Mouse (Mus musculus) hindbrain, embryonic 16.5 days (tissue): ENCODE data around the gene Rangrf. TPM values are rescaled to one million over a fixed set of nuclear protein-coding genes. Genes with fewer than 3 reads are reported as not detected.
"Not testable (repeated sequence)": the region's sequence is repeated elsewhere in the genome, so short reads cannot be mapped to it uniquely, and the experiment has no call there.

Experiments
- ATAC-seq: fragments of 200-750 bp; cut with Nextera tagmentation; 2 replicates; pipeline ENCODE4 v1.8.0; 2017; ENCODE audit warnings: moderate TSS enrichment, moderate library complexity
- H3K27ac ChIP-seq: fragments of 300-500 bp; sonication (generic); 2 replicates; pipeline ENCODE4 v1.5.1; 2014; ENCODE audit warnings: low read depth, mild to moderate bottlenecking, control low read depth, low read length, moderate library complexity
- H3K27me3 ChIP-seq: fragments of 300-500 bp; sonication (generic); replicated peaks from 2 replicates; pipeline ENCODE4 v1.6.1; 2014; ENCODE audit warnings: low read length; ENCODE audit not compliant: control insufficient read depth, insufficient read depth
- H3K36me3 ChIP-seq: fragments of 300-500 bp; sonication (generic); 2 replicates; pipeline ENCODE4 v1.6.1; 2014; ENCODE audit warnings: mild to moderate bottlenecking, low read length, moderate library complexity, mixed read lengths; ENCODE audit not compliant: control insufficient read depth, insufficient read depth
- H3K4me1 ChIP-seq: fragments of 300-500 bp; sonication (generic); 2 replicates; pipeline ENCODE4 v1.6.1; 2014; ENCODE audit warnings: low read depth, low read length; ENCODE audit not compliant: control insufficient read depth, insufficient read depth
- H3K4me2 ChIP-seq: fragments of 300-500 bp; sonication (generic); 2 replicates; pipeline ENCODE4 v1.6.1; 2014; ENCODE audit warnings: mild to moderate bottlenecking, low read length, control low read depth, moderate library complexity
- H3K4me3 ChIP-seq: fragments of 300-500 bp; sonication (generic); 2 replicates; pipeline ENCODE4 v1.5.1; 2014; ENCODE audit warnings: mild to moderate bottlenecking, low read length, control low read depth, moderate library complexity
- H3K9ac ChIP-seq: fragments of 300-500 bp; sonication (generic); 2 replicates; pipeline ENCODE4 v1.6.1; 2014; ENCODE audit warnings: low read depth, mild to moderate bottlenecking, control low read depth, low read length, moderate library complexity
- H3K9me3 ChIP-seq: fragments of 300-500 bp; sonication (generic); 2 replicates; pipeline ENCODE4 v1.6.1; 2014; ENCODE audit warnings: mild to moderate bottlenecking, low read length, moderate library complexity; ENCODE audit not compliant: control insufficient read depth
- WGBS: fragments of 180-500 bp; shearing (Covaris S2); extraction: QIAGEN DNeasy Blood & Tissue Kit; methylation state at CpG from one replicate; pipeline ENCODE4 v1.1.7; 2014; 5-methylcytosine and 5-hydroxymethylcytosine counted together
- polyA plus RNA-seq: library from polyadenylated mRNA; unstranded; fragments of >200 nt; fragmentation: Nextera tagmentation; extraction: Ambion mirVana; gene quantifications from 2 replicates; pipeline ENCODE4 v1.2.1, GENCODE M21; 2015

Rangrf gene
- polyA plus RNA-seq, 1 experiment from 2014 or later, result 36.9 TPM

DNA sequence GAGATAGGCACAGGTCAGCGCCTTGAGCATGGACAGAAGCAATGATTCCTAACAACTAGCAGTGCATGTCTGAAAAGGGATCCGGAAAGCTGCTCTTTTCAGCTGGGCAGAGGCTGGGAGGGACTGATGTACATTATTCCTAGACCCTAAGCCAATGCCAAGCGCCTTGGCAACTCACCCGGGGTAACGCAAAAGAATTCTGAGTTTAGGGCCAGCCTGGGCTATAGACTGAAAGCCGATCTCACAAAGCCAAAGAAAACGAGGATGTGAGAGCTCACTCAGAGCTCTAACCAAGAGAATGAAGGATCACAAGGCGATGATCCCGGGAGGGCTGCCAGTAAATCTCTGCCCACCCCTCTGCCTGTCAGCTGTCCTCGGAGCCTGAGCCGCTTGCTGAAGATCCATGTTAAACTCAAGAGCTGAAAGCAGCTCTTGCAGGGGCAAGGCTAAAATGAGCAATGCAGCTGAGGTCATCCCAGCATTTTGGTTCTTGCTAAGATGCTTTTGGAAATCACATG is 12.4 kb upstream of the Rangrf start:
- H3K9ac ChIP-seq, result no peak overlapping the region
- peaks cover 31% of the 10 kb centered on the region for H3K36me3 ChIP-seq
- WGBS, result 71% methylated on average over 11 of the region's 11 CpGs
- peak overlapping the region; percentile 23; the same call in 1 of the 2 replicates for H3K27ac ChIP-seq
- H3K27me3 ChIP-seq, result no peaks in the 10 kb centered on the region
- ATAC-seq, result 0 out of 2 replicates have a peak, but pooled peaks have one; percentile 24
- H3K9me3 ChIP-seq, result no peaks in the 10 kb centered on the region
- H3K4me2 ChIP-seq, result no peak overlapping the region
- no peak overlapping the region for H3K4me3 ChIP-seq
- H3K4me1 ChIP-seq, result no peaks in the 10 kb centered on the region

DNA sequence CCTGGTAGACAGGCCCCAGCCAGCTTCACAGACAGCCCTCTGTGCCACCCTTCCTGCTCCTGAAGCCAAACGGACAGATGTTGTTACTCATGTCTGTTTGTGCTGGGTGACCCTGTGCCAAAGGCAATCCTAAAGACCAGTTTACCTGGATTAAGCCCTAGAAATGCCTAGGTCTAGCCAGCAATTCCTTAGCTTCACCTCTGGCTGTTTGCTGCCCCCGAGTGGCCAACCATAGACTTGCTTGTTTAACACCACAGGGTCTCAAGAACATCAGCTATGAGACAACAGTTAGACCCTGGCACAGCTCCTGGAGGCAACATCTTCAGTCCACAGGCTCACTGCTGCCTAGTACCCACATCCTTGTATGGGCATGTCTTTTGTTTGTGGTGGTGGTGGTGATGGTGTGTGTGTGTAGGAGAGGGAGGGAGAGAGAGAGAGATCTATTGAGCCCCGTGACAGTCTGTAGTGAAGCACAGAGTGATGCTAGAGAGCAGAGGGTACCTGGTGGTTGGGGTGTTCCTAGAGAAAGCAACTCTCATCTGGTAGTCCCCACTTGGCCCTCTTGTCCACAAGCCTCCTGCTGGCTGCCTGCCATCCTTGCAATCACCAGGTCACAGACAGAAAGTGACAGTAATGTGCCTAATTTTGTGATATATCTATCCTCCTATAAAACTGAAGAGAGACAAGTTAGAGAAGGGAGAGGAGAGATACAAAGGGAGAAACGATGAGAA is 7.8 kb upstream of the Rangrf start:
- ATAC-seq, result peak; percentile 61
- Histone ChIP-seq H3K9me3 (no peaks in the 10 kb centered on the region), H3K36me3 (peaks cover 4% of the 10 kb centered on the region), H3K4me2 (no peak overlapping the region), H3K27ac (no peak overlapping the region), H3K27me3 (no peaks in the 10 kb centered on the region), H3K4me3 (no peak overlapping the region), H3K9ac (no peak overlapping the region), H3K4me1 (no peaks in the 10 kb centered on the region)
- 35% methylated on average over 4 of the region's 4 CpGs for WGBS

DNA sequence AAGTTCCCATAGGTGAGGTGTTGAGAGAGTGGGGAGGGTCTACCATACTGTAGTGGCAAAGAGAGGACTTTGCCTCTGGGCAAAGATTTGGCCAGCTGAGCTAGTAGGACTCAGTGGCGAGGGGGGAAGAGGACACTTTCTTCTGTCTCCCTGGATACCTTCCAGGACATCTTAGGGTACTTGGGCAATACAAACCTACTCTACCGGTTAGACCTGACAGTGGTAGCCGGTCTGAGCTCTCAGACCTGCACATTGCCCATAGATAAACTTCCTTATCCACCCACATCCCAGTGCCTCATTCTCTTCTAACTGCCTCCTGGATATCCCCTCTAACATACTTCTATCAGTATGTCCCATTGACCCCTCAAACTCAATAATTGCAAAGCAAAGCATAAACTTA is 5.9 kb upstream of the Rangrf start:
- Histone ChIP-seq H3K4me1 (no peaks in the 10 kb centered on the region), H3K4me2 (no peak overlapping the region), H3K27me3 (no peaks in the 10 kb centered on the region), H3K9me3 (no peaks in the 10 kb centered on the region), H3K4me3 (no peak overlapping the region), H3K36me3 (no peaks in the 10 kb centered on the region), H3K27ac (no peak overlapping the region), H3K9ac (no peak overlapping the region)
- 76% methylated on average over 3 of the region's 3 CpGs for WGBS
- ATAC-seq, result no peak

DNA sequence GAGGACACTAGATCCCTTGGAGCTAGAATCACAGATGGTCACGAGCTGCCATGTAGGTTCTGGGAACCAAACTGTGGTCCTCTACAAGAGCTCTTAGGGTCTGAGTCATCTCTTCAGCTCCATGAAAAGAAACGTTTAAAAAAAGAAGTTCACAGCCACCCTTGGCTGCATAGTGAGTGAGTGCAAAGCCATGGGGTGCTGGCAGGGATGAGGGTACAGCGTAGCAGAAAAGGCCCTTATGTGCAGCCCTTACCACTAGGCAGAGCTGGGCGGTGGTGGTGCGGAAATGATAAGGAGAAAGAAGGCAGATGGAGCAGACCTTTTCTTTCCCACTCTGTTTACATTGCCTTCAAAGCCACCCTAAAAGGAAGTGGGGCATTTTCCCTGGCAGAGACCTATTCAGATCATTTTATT is 4.3 kb upstream of the Rangrf start:
- no peak overlapping the region for H3K4me2 ChIP-seq
- H3K27me3 ChIP-seq, result no peaks in the 10 kb centered on the region
- no peak overlapping the region for H3K4me3 ChIP-seq
- H3K9me3 ChIP-seq, result no peaks in the 10 kb centered on the region
- ATAC-seq, result no peak
- no peak overlapping the region for H3K27ac ChIP-seq
- H3K9ac ChIP-seq, result no peak overlapping the region
- 67% methylated on average over 5 of the region's 5 CpGs for WGBS
- no peaks in the 10 kb centered on the region for H3K36me3 ChIP-seq
- H3K4me1 ChIP-seq, result no peaks in the 10 kb centered on the region

DNA sequence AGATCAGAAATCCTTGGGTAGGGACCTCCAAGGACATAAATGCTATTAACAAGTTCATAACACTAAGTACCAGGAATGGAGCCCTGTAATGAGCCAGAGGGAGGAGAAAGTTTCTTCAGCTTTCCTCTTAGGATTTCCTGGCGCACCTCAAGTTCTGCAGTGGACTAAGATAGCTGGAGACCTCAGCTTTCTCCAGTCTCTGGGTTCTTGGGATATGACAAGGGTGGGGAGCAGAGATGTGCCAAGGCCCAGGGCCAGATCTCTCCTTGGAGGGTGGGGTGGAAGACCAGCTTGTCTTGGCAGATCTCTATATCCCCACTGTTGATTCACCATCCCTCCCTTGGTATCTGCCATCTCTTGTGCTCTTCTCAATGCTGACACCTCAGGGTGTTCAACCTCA is 616 bp upstream of the Rangrf start:
- Histone ChIP-seq H3K4me3 (no peak overlapping the region), H3K4me2 (no peak overlapping the region)
- no peak for ATAC-seq

DNA sequence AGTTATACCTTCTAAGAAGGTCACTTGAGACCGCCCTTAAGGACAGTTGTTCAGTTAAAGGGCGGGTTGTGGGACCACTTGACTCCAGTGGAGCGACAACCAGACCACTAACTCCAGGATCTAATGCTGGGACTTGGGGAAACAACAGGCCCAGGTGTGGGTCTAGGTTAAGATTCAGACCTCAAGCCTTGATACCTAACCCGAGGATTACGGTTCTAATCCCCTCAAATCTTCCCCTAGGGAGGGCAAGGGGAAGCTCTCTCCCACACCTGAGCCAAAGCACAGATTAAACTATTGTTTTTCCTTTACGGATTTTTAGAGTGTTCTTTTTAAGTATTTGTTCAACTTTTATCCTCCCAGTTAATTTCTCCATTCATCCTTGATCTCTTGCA is 930 bp downstream of the Rangrf start:
- Histone ChIP-seq H3K4me2 (peak overlapping the region; percentile 73), H3K36me3 (no peaks in the 10 kb centered on the region), H3K27me3 (no peaks in the 10 kb centered on the region), H3K4me1 (peaks cover 6% of the 10 kb centered on the region; the same call in 1 of the 2 replicates), H3K4me3 (peak overlapping the region; percentile 46), H3K9me3 (no peaks in the 10 kb centered on the region), H3K9ac (peak overlapping the region; percentile 54), H3K27ac (no peak overlapping the region)
- WGBS, result 31% methylated on average over 6 of the region's 6 CpGs
- no peak for ATAC-seq

More for the DNA sequence above, 616 bp upstream of the Rangrf start:
- H3K9ac ChIP-seq, result no peak overlapping the region
- 94% methylated on average over 1 of the region's 1 CpGs for WGBS
- H3K9me3 ChIP-seq, result no peaks in the 10 kb centered on the region
- H3K4me1 ChIP-seq, result peaks cover 6% of the 10 kb centered on the region; the same call in 1 of the 2 replicates
- no peak overlapping the region for H3K27ac ChIP-seq
- H3K27me3 ChIP-seq, result no peaks in the 10 kb centered on the region
- no peaks in the 10 kb centered on the region for H3K36me3 ChIP-seq

DNA sequence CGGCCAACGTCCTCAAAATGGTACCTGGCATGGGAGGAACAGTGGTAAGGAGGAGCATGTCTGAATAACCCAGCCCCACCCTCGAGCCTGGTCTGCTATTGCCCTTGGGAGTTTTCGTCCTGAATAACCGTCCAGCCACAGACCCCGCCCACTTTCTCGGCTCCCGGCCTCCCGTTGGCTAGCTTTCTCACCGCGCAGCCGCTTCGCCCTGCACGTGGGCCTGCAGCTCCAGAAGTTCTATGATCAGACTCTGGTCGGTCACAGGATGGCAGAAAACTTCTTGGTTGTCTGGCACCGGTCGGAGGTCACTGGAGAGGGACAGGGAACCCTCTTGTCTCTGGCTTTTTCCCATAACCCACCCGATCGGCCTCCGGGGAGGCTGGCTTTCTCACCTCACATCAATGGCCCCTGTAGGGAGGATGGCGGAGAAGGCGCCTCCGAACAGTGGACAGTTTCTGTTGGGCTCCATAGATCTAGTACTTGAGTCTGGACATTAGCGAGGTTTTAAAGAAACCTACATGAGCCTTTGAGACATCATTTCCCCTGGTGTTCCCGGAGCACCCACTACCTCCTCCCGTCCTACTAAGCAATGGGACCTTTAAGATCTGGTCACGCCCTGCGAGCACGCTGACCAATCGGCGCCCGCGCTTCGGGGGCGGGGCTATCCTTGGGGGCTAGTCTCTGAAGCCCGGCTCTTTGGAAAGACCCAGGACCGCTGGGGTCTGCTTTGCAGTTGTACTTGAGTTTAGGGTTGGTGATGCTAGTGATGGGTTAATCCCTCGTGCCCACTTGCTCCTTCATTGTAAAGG is 1.5 kb downstream of the Rangrf start:
- H3K9ac ChIP-seq, result peak overlapping the region; percentile 57
- WGBS, result under 1% methylated on average over 37 of the region's 38 CpGs
- not testable (repeated sequence) for H3K27me3 ChIP-seq, H3K36me3 ChIP-seq, H3K4me1 ChIP-seq, H3K9me3 ChIP-seq, H3K27ac ChIP-seq
- H3K4me3 ChIP-seq, result peak overlapping the region; percentile 46
- ATAC-seq, result peak; percentile 90
- peak overlapping the region; percentile 73 for H3K4me2 ChIP-seq

DNA sequence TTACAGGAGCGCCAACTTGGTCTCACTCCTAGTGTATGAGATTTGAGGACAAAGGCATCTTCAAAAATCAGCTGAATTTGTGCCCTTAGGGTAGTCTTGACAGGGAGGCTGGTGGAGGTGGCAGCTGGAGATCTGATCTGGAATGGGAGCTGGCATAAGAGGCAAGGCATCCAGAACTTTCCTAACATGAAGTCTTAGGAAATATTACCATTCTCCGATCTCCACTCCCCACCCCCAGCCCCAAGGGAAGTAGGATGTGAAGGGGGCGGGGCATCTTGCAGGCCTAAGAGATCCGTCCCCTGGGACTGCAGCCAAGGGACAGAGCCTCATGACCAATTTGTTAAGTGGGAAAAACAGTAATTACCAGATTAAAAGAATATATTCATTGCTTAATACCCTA is 4.8 kb downstream of the Rangrf start:
- Histone ChIP-seq H3K36me3 (no peaks in the 10 kb centered on the region), H3K9me3 (no peaks in the 10 kb centered on the region), H3K4me2 (no peak overlapping the region), H3K4me1 (peaks cover 18% of the 10 kb centered on the region), H3K9ac (no peak overlapping the region), H3K4me3 (no peak overlapping the region), H3K27ac (no peak overlapping the region), H3K27me3 (no peaks in the 10 kb centered on the region)
- 81% methylated on average over 4 of the region's 4 CpGs for WGBS
- no peak for ATAC-seq

DNA sequence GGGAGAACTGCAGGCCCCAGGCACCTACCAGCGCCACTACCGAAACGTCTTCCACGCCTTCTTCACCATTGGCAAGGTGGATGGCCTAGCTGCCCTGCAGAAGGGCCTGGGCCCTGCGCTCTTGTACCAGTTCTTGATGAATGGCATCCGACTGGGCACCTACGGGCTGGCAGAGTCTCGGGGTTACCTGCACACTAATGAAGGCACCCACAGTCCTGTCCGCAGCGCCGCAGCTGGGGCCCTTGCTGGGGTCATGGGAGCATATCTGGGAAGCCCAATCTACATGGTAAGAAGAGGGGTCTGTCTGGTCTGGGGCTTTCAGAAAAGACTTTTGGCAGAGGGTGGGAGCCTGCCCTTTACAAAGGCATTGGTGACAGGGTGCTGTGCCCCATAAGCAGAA is 6.2 kb downstream of the Rangrf start:
- 83% methylated on average over 11 of the region's 11 CpGs for WGBS
- Histone ChIP-seq H3K4me1 (peaks cover 16% of the 10 kb centered on the region), H3K9ac (no peak overlapping the region), H3K4me2 (peak overlapping the region; percentile 95; the same call in 1 of the 2 replicates), H3K27ac (no peak overlapping the region), H3K4me3 (no peak overlapping the region), H3K27me3 (no peaks in the 10 kb centered on the region), H3K9me3 (no peaks in the 10 kb centered on the region), H3K36me3 (no peaks in the 10 kb centered on the region)
- no peak for ATAC-seq
